Mouse (Mus musculus): ENCODE data around the gene Mr1.
"Not testable (repeated sequence)": the region's sequence is repeated elsewhere in the genome, so short reads cannot be mapped to it uniquely, and the experiment has no call there.

The Mr1 gene

DNA sequence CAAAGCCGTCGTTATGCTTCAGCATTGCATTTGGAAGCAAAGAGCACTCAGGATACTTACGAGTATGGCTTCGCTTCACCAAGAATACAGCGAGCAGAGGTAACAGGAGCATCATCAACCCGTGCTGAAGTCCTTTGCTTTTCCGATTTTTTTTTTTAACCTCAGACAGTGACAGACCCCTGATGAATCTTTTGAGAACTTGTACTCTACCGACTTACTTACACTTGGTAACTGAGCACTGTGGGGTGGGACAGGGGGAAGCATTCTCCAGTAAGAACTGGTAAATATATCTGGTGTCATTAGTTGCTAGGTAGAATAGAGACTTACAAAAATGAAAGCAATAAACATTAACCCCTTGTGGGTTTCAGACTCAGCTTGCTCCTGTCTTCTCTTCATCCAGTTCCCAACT lies at the start of gene Mr1:
Gene Mr1 (minus strand): TSS at position 243 of the 409 bp plus-strand sequence.
- peak; percentile 55 to 79 for DNase-seq (ENCODE audit: low spot score in 2 of 2)

- DNase-seq (ENCODE audit: low spot score in 2 of 2): no peak
These were observed 46.3 kb upstream of the Mr1 start for GRCm38 (mm10) chr1:155192805-155193368.

DNA sequence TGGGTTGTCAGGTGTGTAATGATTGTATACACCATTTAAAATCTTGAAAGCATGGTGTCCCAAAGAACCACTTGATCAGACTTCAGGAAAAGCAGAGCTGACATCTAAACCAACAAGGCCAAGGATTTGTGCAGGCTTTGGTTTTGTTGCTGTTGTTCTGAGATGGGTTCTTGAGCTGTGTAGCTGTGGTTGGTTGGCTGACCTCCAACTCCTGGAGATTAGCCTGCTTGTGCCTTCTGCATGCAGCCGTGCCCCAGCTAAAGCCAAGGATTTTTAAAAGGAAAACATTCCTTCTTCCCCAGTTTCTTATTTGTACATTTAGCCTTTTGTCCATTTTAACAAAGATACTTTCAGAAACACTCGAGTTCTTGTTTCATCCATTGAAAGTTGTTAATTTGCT lies 45.1 kb upstream of the Mr1 start:
- DNase-seq (ENCODE audit: low spot score in 2 of 2): no peak

GRCm38 (mm10) chr1:155191219-155191618 lies 44.6 kb upstream of the Mr1 start:
- no peak for DNase-seq (ENCODE audit: low spot score in 2 of 2)

DNA sequence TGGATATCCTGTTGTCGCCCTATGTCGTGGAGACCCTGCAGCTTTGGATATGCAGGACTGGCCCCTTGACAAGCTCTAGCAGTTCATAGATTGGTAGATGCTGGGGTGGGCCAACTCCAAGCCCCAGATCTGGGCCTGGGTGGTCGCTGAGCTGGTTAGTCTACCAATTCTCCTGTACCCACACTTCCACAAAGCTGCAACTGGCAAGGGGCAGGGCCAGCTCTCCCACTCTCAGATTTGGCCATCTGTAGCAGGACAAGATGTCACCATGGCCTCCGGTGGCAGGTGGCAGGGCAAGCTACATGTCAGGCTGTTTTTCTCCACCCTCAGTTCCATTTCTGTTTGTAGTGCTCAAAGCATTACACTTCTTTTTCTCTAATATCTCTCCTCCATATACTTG lies 42.0 kb upstream of the Mr1 start:
- no peak for DNase-seq (ENCODE audit: low spot score in 2 of 2)

DNA sequence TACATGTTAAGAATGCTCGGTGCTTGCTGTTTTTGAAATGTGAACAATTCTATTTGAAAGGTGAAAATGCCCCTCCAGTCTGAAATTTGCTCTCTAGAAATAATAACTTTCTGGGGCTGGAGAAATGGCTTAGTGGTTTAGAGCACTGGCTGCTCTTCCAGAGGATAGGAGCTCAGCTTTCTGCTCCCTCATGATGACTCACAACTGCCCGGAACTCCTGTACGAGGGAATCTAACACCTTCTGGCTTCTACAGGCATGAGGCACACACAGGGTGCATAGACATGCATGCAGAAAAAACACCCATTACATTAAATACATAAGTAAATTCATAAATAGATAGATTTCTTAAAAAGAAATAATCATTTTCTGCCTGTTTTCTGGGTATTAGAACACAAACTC lies 37.6 kb upstream of the Mr1 start:
- DNase-seq (ENCODE audit: low spot score in 2 of 2): no peak

GRCm38 (mm10) chr1:155178192-155178924 lies 31.7 kb upstream of the Mr1 start:
- DNase-seq (ENCODE audit: low spot score in 2 of 2): no peak

DNA sequence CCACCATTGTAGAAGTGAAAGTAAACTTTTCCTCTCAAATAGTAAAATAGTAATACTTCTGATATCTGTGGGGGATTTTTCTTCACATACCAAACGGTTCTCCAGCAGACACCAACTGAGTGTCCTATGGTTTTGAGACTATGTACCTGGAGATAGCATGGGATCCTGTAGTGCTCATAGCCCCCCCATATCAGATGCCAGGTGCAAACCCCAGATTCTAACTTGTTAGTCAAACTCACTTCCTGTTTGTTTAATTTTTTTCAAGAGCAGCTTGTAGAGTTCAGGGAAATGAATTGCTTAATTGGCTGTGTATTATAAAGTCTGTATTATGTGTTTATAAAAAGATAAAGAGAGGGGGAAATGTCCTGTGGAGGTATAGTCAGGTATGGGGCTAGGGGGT lies 27.8 kb upstream of the Mr1 start:
- peak; percentile 32 to 46 for DNase-seq (ENCODE audit: low spot score in 2 of 2)

- DNase-seq (ENCODE audit: low spot score in 2 of 2): not testable (repeated sequence)
These were observed 27.0 kb upstream of the Mr1 start for GRCm38 (mm10) chr1:155173644-155174016.

DNA sequence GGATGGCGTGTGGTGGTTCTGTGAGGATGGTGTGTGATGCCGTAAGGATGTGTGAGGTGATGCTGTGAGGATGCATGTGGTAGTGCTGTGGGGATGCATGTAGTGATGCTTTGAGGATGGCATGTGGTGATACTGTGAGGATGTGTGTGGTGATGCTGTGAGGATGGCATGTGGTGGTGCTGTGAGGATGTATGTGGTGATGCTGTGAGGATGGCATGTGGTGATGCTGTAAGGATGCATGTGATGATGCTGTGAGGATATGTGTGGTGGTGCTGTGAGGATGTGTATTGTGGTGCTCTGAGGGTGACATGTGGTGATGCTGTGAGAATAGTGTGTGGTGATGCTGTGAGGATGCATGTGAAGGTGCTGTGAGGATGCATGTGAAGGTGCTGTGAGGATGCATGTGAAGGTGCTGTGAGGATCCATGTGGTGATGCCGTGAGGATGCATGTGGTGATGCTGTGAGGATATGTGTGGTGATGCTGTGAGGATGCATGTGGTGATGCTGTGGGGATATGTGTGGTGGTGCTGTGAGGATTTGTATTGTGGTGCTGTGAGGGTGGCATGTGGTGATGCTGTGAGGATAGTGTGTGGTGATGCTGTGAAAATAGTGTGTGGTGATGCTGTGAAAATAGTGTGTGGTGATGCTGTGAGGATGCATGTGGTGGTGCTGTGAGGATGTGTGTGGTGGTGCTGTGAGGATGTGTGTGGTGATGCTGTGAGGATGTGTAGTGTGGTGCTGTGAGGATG lies 26.5 kb upstream of the Mr1 start:
- no peak for DNase-seq (ENCODE audit: low spot score in 2 of 2)

GRCm38 (mm10) chr1:155169935-155170334 lies 23.3 kb upstream of the Mr1 start:
- DNase-seq (ENCODE audit: low spot score in 2 of 2): no peak

GRCm38 (mm10) chr1:155167453-155167852 lies 20.8 kb upstream of the Mr1 start:
- DNase-seq (ENCODE audit: low spot score in 2 of 2): no peak

- DNase-seq (ENCODE audit: low spot score in 2 of 2): peak; percentile 62 to 66
These were observed 12.4 kb upstream of the Mr1 start for GRCm38 (mm10) chr1:155158970-155159484.

- DNase-seq (ENCODE audit: low spot score in 2 of 2): peak; percentile 98 to 99
These were observed 11.7 kb upstream of the Mr1 start, which contains the start of gene Stx6 for GRCm38 (mm10) chr1:155158141-155158969. Stx6 (plus strand) TSS chr1:155158715.

DNA sequence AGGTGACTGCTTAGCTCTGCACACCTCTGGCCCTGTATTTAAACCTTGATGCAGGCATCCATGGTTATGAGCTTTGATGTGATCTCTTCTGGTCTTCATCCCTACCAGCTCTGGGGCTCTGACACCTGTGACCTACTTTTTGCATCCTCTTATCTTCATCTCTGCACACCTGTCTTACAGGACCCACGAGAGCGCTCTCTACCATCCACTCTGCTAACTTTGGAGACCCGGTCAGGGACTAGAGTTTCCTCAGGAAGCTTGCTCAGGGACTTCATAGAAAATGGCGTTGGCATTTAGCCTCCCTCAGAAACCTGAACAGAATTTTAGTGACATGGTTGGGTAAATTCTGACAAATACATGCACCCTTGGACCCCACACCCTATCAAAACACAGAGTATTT lies 7.3 kb upstream of the Mr1 start:
- peak; percentile 71 to 78 for DNase-seq (ENCODE audit: low spot score in 2 of 2)

DNA sequence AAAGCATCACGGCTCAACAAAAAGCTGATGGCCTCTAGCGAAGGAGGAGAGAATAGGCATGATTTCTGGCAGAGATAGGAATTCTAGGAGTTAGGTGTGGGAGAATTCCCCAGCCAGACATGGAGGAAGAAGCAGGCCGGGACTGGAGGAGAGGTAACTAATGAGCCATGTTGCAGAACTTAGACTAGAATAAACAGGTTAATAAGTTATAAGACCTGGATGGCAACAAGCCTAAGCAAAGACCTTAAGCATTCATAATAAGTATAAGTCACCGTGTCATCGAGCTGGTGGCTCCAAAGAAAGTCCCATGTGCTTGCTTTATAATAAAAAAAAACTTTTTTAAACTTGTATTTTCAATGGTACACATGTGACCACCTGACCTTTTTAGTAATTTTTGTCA lies 4.2 kb upstream of the Mr1 start:
- DNase-seq (ENCODE audit: low spot score in 2 of 2): no peak

GRCm38 (mm10) chr1:155149403-155149802 lies 2.8 kb upstream of the Mr1 start:
- no peak for DNase-seq (ENCODE audit: low spot score in 2 of 2)

DNA sequence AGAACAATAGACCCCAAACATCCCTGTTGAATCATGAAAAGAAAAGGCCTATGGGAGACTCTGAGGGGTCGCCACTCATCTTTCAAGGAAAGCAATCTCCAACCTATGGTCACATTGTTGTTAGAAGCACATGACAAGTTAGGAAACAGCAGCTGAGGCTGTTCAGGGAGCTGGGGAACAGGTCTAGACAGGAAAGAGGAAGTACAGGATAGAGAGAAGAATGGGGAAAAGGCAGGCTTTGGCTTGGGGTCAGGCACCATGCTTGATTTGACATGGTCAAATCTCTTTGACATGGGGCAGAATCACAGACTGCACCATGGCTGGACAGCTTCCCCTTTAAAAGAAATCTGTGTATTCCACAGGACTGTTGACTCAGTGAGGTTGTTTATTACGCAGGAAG lies 614 bp upstream of the Mr1 start:
- DNase-seq (ENCODE audit: low spot score in 2 of 2): no peak

GRCm38 (mm10) chr1:155145620-155146019 lies 994 bp downstream of the Mr1 start:
- DNase-seq (ENCODE audit: low spot score in 2 of 2): peak; percentile 42 to 53

GRCm38 (mm10) chr1:155140076-155140475 lies 6.5 kb downstream of the Mr1 start:
- DNase-seq (ENCODE audit: low spot score in 2 of 2): peak; percentile 63 to 88

DNA sequence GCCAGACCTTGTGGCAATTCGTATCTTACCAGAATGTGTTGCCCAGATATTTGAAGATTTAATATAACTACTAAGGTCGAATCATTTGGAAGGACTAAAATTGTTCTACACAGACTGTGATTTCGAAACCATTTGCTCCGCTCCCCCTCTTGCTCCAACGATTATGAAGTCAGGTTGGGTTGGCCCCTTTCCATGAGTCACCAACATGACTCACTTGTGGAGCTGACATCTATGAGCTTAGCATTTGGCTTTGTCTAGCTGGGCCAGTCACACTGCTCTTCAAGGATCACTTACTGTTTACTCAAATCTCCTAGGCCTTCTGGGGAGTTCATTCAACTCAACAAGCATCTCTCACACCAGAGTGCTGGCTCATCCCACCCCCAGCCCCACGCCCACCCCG lies 7.8 kb downstream of the Mr1 start:
- DNase-seq (ENCODE audit: low spot score in 2 of 2): no peak

DNA sequence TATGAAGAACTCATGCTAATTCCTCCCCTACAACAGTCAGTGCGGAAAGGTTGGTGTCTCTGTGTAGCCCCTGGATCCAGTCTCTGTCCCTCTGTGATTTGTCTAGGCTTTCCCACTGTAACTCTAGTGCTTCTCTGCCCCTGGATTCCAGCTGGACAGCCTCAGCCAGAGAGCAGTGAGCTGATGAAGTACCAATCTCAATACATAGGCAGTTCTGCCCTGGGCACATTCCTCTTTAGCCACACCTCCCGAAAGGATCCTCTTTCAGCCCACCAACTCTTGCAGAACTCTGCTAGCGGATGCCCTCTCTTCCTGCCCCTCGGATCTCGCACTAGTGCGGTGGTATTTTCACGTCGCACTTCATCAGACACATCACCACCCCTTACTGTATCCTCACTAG lies 11.7 kb downstream of the Mr1 start:
- no peak for DNase-seq (ENCODE audit: low spot score in 2 of 2)
